Mouse (Mus musculus) macrophage (primary cell): Measurements from ENCODE around the gene Tut1. TPM values are rescaled to one million over a fixed set of nuclear protein-coding genes. Genes with fewer than 3 reads are reported as not detected.
"Not testable (repeated sequence)": the region's sequence is repeated elsewhere in the genome, so short reads cannot be mapped to it uniquely, and the experiment has no call there.

Source experiments
- H3K27ac ChIP-seq: fragments of 350-480 bp; formaldehyde crosslinking; 2 replicates; pipeline ENCODE4 v1.9.0; 2021
- H3K36me3 ChIP-seq: fragments of 350-480 bp; formaldehyde crosslinking; 2 replicates; pipeline ENCODE4 v1.9.0; 2021; ENCODE audit errors: inconsistent target
- H3K4me3 ChIP-seq: fragments of 350-480 bp; formaldehyde crosslinking; 2 replicates; pipeline ENCODE4 v1.9.0; 2021; ENCODE audit errors: inconsistent target
- H3K79me2 ChIP-seq: fragments of 350-480 bp; formaldehyde crosslinking; 2 replicates; pipeline ENCODE4 v1.9.0; 2021; ENCODE audit errors: inconsistent target
- WGBS: methylation state at CpG from one replicate; pipeline ENCODE4 v1.1.7; 2026; ENCODE audit warnings: inconsistent platforms; ENCODE audit not compliant: missing documents; 5-methylcytosine and 5-hydroxymethylcytosine counted together
- polyA plus RNA-seq: library from polyadenylated mRNA; stranded (reverse); fragments of 250-400 nt; gene quantifications from 3 replicates; pipeline ENCODE4 v1.2.4, GENCODE M21; 2018; ENCODE audit warnings: inconsistent platforms

The Tut1 gene
- polyA plus RNA-seq, 1 experiment from 2014 or later: 13.4 TPM

DNA sequence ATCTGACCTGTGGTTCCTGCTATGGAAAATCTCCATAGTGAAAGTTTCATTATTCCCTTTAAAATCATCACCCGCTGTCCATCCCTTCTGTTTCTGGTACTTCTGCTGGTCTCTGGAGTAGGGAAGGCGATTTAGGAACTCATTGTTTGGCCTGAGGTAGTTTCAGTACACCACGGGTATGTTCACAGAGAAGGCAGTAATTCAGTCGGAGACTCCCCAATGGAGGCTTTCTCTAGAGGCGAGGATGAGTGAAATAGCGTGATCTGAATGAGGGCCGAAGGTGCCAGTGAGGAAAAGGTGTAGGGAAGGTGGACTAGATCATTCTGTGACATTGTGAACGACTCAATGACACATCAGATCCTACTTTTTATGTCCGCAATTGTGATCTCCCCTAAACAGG, 524 bp downstream of the Tut1 start:
- H3K36me3 ChIP-seq: peaks cover 38% of the 10 kb centered on the region
- 4% methylated on average over 9 of the region's 9 CpGs for WGBS
- peak overlapping the region; percentile 70 for H3K27ac ChIP-seq
- peaks cover 54% of the 10 kb centered on the region for H3K79me2 ChIP-seq
- H3K4me3 ChIP-seq: peak overlapping the region; percentile 97

DNA sequence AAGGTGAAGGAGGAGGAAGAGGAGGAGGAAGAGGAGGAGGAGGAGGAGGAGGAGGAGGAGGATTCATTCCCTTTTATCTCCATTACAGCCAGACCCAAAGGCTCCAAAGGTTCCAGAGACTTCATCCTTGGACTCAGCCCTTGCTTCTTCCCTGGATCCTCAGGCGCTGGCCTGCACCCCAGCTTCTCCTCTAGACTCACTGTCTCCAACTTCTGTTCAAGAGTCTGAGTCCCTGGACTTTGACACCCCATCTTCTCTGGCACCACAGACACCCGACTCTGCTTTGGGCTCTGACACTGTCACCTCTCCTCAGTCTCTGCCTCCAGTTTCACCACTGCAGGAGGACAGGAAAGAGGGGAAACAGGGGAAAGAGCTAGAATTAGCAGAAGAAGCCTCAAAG, 8.6 kb downstream of the Tut1 start:
- no peak overlapping the region for H3K4me3 ChIP-seq
- WGBS: 100% methylated on average over 2 of the region's 2 CpGs
- H3K79me2 ChIP-seq: peaks cover 50% of the 10 kb centered on the region
- no peak overlapping the region for H3K27ac ChIP-seq
- H3K36me3 ChIP-seq: peaks cover 66% of the 10 kb centered on the region

DNA sequence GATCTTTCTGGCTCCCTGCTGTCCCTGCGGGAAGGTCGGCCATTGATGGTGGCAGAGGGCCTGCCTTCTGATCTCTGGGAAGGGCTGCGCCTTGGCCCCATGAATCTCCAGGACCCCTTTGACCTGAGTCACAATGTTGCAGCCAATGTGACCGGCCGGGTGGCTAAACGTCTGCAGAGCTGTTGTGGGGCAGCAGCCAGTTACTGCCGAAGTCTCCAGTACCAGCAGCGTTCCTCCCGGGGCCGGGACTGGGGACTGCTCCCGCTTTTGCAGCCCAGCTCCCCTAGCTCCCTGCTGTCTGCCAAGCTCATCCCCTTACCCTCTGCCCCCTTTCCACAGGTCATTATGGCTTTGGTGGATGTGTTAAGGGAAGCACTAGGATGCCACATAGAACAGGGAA, 11.4 kb downstream of the Tut1 start:
- no peak overlapping the region for H3K4me3 ChIP-seq
- H3K27ac ChIP-seq: no peak overlapping the region
- H3K36me3 ChIP-seq: peaks cover 65% of the 10 kb centered on the region
- WGBS: 92% methylated on average over 11 of the region's 11 CpGs
- peaks cover 55% of the 10 kb centered on the region for H3K79me2 ChIP-seq

DNA sequence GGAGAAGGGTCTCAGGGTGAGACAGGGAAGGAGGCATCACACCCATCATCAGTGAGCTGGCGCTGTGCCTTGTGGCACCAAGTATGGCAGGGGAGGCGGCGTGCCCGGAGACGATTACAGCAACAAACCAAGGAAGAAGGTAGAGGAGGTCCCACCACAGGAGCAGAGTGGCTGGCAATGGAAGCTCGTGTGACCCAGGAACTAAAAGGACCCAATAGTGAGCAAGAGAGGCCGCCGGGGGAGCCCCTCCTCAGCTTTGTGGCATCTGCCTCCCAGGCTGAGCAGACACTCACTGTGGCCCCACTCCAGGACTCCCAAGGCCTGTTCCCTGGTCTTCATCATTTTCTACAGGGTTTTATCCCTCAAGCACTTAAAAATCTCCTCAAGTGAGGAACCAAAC, 12.1 kb downstream of the Tut1 start:
- WGBS: 76% methylated on average over 8 of the region's 8 CpGs
- H3K27ac ChIP-seq: peak overlapping the region; percentile 93

DNA sequence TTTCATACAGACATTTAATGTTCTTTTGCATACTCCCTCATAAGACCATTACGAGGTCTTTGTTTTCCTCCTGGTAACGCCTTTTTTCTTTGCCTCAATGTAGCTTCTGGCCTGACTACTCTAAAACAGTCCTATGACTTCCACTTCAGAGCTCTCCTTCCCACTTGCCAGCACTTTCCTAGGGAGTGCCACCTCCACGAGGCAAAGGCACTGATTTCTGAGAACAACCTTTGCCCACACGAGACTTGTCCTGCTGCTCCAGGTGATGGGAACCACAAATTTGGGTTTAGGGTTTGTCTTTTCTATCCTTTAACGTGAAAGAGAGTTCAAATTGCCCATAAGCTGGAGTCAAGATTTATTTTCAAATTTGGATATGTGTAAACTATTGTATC, 12.5 kb downstream of the Tut1 start:
- WGBS: 37% methylated on average over 5 of the region's 5 CpGs
- Histone ChIP-seq H3K36me3 (peaks cover 69% of the 10 kb centered on the region), H3K79me2 (peaks cover 66% of the 10 kb centered on the region)

More for the DNA sequence above, 12.1 kb downstream of the Tut1 start:
- peaks cover 68% of the 10 kb centered on the region for H3K36me3 ChIP-seq
- H3K79me2 ChIP-seq: peaks cover 62% of the 10 kb centered on the region
- H3K4me3 ChIP-seq: peak overlapping the region; percentile 73

DNA sequence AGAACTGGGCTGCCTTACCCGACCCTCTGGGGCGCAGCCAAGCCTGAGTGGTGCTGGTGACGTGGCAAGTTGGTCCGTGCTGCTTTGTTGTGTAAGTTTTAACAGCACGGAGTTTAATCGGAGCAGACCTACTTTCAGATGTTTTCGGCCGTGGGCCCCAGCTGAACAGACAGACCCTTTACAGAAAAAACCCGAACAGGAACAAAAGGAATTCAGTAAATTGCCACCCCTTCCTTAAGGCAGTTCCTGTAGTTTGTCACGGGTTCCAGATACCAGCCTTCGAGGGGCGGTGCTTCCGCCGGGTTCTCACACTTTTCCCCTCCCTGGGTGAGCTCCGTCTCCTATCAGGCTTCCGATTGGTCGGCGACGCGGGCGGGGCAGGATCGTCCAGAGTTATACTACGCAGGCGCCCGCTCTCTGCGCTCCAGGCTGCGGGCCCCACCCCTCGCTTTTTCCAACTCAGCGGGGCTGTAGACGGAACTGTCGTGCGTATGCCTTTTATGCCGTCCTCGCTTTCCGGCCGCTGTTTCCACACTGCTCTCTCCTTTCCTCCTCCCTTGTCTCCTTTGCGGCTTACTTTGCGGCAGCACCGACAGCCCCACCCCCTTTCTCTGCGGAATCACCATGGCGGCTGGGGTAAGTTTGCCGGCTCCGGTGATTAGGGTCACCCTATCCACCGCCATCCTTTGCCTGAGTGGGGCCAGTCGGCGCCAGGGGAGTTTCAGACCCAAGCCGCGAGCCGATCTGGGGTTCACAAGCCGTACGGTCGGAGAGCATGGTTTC, 13.1 kb downstream of the Tut1 start, which contains the start of gene Eef1g:
TSS of gene Eef1g (plus strand) at position 452 of the 783 bp plus-strand sequence.
- Histone ChIP-seq H3K79me2 (peaks cover 72% of the 10 kb centered on the region), H3K4me3 (peak within 1 kb of the TSS; percentile 95), H3K27ac (peak within 1 kb of the TSS; percentile 93), H3K36me3 (peaks cover 69% of the 10 kb centered on the region)
- WGBS: under 1% methylated on average over 46 of the region's 52 CpGs

More for the DNA sequence above, 12.5 kb downstream of the Tut1 start:
- peak overlapping the region; percentile 73 for H3K4me3 ChIP-seq
- H3K27ac ChIP-seq: peak overlapping the region; percentile 93

DNA sequence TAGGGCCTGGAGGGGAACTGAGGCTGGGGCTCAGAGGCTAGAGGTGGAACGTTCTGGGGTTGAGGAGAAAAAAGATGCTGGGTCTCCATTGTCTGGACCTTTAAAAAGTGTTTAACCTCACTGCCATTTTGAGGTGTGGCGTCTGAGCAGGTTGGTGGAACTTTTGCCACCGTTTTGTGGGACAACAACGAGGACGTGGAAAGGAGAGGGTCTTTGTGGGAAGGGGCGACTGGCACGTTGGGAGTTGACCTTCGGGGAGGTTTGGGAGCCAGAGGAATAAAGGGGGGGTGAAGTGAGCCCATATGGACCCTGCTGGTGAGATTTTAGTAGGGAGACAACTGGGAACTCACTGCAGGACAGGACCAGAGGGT, 13.7 kb downstream of the Tut1 start:
- peak overlapping the region; percentile 69 for H3K27ac ChIP-seq
- peak overlapping the region; percentile 95 for H3K4me3 ChIP-seq
- WGBS: 0% methylated on average over 8 of the region's 8 CpGs
- H3K36me3 ChIP-seq: peaks cover 69% of the 10 kb centered on the region
- H3K79me2 ChIP-seq: peaks cover 78% of the 10 kb centered on the region

DNA sequence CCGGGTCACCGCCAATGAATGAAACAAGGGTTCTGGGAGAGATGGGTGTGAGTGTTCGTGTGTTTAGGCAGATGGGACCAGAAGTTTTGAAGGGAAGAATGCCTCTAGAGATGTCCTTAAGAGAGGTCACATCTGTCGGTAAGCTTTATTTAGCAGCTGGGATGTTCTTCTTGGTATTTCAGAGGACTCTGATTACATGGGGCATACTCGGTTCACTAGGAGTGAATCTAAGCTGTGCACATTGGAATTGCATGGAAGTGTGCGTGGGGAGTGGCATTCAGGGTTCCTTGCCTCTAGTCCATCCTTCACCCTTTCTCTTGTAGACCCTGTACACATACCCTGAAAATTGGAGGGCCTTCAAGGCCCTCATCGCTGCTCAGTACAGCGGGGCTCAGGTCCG, 14.2 kb downstream of the Tut1 start:
- H3K36me3 ChIP-seq: peaks cover 69% of the 10 kb centered on the region
- peaks cover 83% of the 10 kb centered on the region for H3K79me2 ChIP-seq
- 2% methylated on average over 7 of the region's 9 CpGs for WGBS
- H3K27ac ChIP-seq: peak overlapping the region; percentile 69
- H3K4me3 ChIP-seq: peak overlapping the region; percentile 95

DNA sequence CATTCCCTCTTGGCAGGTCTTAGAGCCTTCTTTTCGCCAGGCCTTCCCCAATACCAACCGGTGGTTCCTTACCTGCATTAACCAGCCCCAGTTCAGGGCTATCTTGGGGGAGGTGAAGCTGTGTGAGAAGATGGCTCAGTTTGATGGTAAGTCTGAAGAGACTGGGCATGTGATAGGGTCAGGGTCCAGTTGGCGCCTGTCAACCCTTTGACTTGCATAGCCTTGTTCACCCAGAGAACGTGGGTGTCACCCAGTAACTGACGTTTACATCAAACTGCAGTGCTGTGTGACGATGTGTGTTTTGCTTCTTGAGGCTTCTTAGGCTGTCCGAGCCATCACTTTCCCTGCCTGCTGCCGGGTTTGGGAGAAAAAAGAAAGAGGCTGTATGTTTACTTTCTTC, 18.8 kb downstream of the Tut1 start:
- not testable (repeated sequence) for H3K4me3 ChIP-seq, H3K27ac ChIP-seq
- 98% methylated on average over 7 of the region's 8 CpGs for WGBS
- peaks cover 71% of the 10 kb centered on the region for H3K36me3 ChIP-seq
- peaks cover 100% of the 10 kb centered on the region for H3K79me2 ChIP-seq

DNA sequence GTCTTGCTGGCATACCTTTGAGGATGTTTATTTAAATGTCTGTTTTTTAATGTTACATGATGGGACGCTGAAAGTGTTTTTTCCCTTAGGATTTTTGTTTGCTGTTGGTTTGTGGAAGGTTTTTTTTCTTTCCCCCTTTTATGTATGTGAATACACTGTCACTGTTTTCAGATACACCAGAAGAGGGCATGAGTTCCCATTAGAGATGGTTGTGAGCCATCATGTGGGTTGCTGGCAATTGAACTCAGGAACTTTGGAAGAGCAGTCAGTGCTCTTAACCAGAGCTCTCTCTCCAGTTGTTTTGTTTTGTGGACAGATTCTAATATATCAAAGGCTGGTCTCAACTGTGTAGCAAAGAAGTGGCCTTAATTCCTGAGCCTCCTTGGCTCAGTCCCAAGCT, 21.0 kb downstream of the Tut1 start:
- 92% methylated on average over 1 of the region's 1 CpGs for WGBS
- H3K79me2 ChIP-seq: peaks cover 100% of the 10 kb centered on the region
- H3K4me3 ChIP-seq: no peak overlapping the region
- peaks cover 70% of the 10 kb centered on the region for H3K36me3 ChIP-seq
- H3K27ac ChIP-seq: no peak overlapping the region

DNA sequence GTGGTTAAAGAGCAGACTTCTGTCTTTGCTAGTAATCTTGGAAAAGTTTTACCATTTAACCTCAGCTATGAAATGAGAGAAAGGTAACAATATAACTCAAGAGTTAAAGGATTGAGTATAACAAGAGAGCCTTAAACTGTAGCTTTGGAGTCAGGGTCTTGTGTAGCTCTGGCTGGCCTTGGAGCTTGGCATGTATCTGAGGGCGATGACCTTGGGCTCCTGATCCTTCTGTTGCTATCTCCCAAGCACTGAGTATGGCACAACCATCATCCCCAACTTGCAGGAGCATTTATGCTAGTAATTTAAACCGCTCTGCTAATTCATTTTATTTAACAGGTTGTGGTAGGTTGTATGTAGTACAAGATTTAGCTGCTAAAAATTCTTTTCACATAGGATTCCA, 21.8 kb downstream of the Tut1 start:
- WGBS: 88% methylated on average over 2 of the region's 2 CpGs
- H3K36me3 ChIP-seq: peaks cover 62% of the 10 kb centered on the region
- H3K79me2 ChIP-seq: peaks cover 100% of the 10 kb centered on the region
- H3K4me3 ChIP-seq: no peak overlapping the region
- no peak overlapping the region for H3K27ac ChIP-seq

DNA sequence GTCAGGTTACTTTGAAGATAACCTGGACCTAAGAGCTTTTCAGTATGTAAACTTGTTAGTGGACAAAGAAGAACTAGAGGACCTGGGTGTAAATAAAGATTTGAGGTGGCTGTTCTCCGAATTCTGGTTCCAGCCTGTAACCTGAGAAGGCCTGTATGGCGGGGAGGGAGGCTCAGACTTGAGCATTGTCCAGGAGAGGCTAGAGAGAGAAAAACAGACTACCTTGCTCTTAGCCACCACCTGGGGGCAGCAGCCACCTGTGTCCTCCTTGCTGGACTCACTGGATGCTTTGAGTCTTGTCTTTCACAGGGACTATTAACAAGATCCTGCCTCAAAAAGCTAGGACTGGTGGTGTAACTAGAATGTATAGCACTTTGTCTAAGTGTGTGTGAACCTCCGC, 22.9 kb downstream of the Tut1 start:
- H3K36me3 ChIP-seq: peaks cover 51% of the 10 kb centered on the region
- peaks cover 99% of the 10 kb centered on the region for H3K79me2 ChIP-seq
- H3K27ac ChIP-seq: no peak overlapping the region
- H3K4me3 ChIP-seq: no peak overlapping the region
- WGBS: 74% methylated on average over 3 of the region's 3 CpGs

DNA sequence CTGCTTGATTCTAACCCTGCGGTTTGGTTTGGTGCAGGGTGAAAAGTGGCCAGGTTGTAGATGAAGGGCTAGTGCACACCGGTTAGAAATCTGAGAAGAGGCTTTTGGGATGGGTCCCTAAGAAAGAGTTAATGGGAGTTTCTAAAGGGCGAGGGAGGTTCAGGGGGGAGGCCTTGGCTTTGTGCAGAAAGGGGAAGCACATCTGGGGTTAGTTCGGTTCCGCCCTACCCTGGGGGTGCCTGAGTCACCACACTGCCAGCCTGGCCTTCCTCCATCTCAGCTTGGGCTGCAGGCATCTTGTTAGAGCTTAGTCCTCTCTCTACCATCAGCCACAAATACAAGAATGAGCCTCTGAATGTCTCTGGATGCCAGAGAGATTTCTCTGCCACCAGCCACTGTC, 27.1 kb downstream of the Tut1 start:
- WGBS: 0% methylated on average over 5 of the region's 5 CpGs
- H3K36me3 ChIP-seq: peaks cover 10% of the 10 kb centered on the region
- peaks cover 70% of the 10 kb centered on the region for H3K79me2 ChIP-seq
- H3K4me3 ChIP-seq: no peak overlapping the region
- H3K27ac ChIP-seq: peak overlapping the region; percentile 98

DNA sequence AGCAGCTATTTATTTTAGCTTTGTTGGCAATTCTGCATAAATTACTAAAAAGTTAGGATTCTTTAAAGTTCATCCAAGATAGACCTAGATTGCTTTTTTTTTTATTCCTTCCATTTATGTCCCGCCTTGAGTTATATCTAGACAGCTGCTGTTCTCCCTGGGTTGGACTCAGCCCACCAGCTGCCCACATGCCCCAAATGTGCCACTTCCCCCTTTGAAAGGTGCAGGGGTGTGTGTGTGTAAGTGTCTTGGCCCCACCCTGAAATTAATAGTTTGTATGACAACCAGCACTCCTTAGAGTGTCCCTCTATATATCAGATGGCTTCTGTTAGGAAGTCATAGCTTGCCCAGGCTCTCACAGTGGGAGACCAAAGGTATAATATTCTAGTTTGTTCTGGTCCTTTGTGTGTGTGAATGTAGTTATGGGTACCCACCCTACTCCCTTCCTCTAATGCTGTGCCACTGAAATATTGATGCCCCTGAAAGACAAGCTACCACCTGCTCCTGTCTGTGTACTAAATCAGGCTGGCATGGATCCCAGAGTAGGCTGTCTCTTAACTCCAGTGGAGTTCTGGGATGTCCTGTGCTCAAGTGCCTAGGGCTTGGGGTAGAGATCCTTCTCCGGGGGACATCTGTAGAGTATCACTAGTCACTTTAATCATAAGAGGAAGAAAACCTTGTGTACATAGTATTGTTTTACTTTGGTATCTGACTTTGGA, 28.0 kb downstream of the Tut1 start:
- Histone ChIP-seq H3K27ac (peak overlapping the region; percentile 98), H3K36me3 (peaks cover 10% of the 10 kb centered on the region), H3K79me2 (peaks cover 64% of the 10 kb centered on the region), H3K4me3 (no peak overlapping the region)
- 55% methylated on average over 2 of the region's 2 CpGs for WGBS
